Mouse (Mus musculus): Measurements from ENCODE around the gene Nsmce4a. TPM values are rescaled to one million over a fixed set of nuclear protein-coding genes. Genes with fewer than 3 reads are reported as not detected.
"Not testable (repeated sequence)": the region's sequence is repeated elsewhere in the genome, so short reads cannot be mapped to it uniquely, and the experiment has no call there.

The Nsmce4a gene
- total RNA-seq, 2 experiments from 2014 or later = 28.6 to 33.8 TPM

- intact Hi-C loops (cut with DNase I) = loop anchor here (5.0 kb wide), 1 partner anchor 45 kb away; no protein-coding TSS in a partner anchor
- no peak for DNase-seq
- TF ChIP-seq CTCF (IDR thresholded peaks at IDR 0.05) = no peak
- Histone ChIP-seq H3K4me3 (peak overlapping the region; percentile 70), H3K27ac (peak overlapping the region; percentile 88)
Observed at GRCm38 (mm10) chr7:130597546-130597945, 24.6 kb upstream of the Nsmce4a start.

- DNase-seq = peak; percentile 81
- intact Hi-C loops (cut with DNase I) = loop anchor here (5.0 kb wide), 1 partner anchor 44 kb away; no protein-coding TSS in a partner anchor
- Histone ChIP-seq H3K27ac (peak overlapping the region; percentile 88), H3K4me3 (peak overlapping the region; percentile 70)
Observed at GRCm38 (mm10) chr7:130596079-130596855, 23.3 kb upstream of the Nsmce4a start.

- intact Hi-C loops (cut with DNase I); DNase-seq: not testable (repeated sequence)
- peak overlapping the region; percentile 83 for H3K27ac ChIP-seq
- peak overlapping the region; percentile 71 for H3K4me3 ChIP-seq
Observed at GRCm38 (mm10) chr7:130593375-130594239, 20.7 kb upstream of the Nsmce4a start.

GRCm38 (mm10) chr7:130592975-130593374 lies 20.1 kb upstream of the Nsmce4a start:
- H3K27ac ChIP-seq = peak overlapping the region; percentile 83
- H3K4me3 ChIP-seq = peak overlapping the region; percentile 71; the same call in 1 of the 2 replicates
- intact Hi-C loops (cut with DNase I); DNase-seq: not testable (repeated sequence)

DNA sequence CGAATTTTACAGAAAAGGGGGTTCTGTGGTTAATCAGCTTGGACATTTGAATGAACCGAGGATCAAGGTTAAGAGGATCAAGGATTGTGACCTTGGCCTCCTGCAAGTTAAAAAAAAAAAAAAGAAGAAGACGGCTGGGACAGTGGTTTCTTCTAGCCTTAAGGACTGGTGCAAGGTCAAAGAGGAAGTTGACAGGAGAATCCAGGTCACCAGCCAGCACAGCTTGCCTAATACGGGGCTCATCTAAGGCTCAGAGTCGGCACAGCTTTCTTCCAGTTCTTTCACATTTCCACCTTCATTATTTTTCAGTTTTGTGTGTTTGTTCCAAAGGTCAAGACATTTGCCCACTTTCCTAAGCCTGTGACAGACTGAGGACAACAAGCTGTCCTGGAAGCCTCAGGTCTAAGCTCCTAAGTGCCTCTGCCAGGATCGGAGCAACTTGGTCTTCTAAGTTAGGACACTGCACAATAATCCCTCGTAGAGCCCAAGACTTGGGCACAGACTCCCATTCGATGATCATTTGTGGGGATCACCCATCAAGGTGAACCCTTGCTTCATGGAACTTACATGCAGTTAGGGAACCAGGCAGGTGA lies 18.0 kb upstream of the Nsmce4a start:
- TF ChIP-seq CTCF (IDR thresholded peaks at IDR 0.05) = no peak
- Histone ChIP-seq H3K4me3 (no peak overlapping the region), H3K27ac (peak overlapping the region; percentile 86)
- intact Hi-C loops (cut with DNase I) = no loop called here
- DNase-seq = no peak

- H3K27ac ChIP-seq = peak overlapping the region; percentile 86
- no peak overlapping the region for H3K4me3 ChIP-seq
- TF ChIP-seq CTCF (IDR thresholded peaks at IDR 0.05) = no peak
- no peak for DNase-seq
- intact Hi-C loops (cut with DNase I) = no loop called here
Observed at GRCm38 (mm10) chr7:130590081-130590828, 17.3 kb upstream of the Nsmce4a start.

- no peak for TF ChIP-seq CTCF (IDR thresholded peaks at IDR 0.05)
- H3K27ac ChIP-seq = no peak overlapping the region
- no peak overlapping the region for H3K4me3 ChIP-seq
- intact Hi-C loops (cut with DNase I) = no loop called here
- no peak for DNase-seq
Observed at GRCm38 (mm10) chr7:130586521-130587072, 13.7 kb upstream of the Nsmce4a start.

- no peak for DNase-seq
- Histone ChIP-seq H3K27ac (peak overlapping the region; percentile 58; the same call in 1 of the 2 replicates), H3K4me3 (no peak overlapping the region)
- intact Hi-C loops (cut with DNase I) = no loop called here
- TF ChIP-seq CTCF (IDR thresholded peaks at IDR 0.05) = no peak
Observed at GRCm38 (mm10) chr7:130578607-130579006, 5.7 kb upstream of the Nsmce4a start.

DNA sequence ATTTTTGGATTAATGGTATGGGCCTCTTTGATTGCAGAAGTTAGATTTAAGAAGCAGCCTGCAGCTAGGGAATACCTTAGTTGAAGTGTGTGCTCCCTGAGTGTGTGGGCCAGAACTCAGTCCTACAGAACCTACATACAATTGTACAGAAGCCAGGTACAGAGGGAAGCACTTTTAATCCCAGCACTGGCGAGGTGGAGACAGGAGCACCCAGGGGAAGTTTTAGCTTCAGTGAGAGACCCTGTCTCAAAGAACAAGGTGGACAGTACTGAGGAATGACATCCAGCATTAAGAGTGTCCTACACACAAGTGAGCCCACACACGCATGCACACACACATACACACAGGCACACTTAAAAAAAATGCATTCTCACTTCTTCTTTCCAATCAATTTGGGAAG lies 5.1 kb upstream of the Nsmce4a start:
- intact Hi-C loops (cut with DNase I) = no loop called here
- TF ChIP-seq CTCF (IDR thresholded peaks at IDR 0.05) = no peak
- peak overlapping the region; percentile 31; the same call in 1 of the 2 replicates for H3K27ac ChIP-seq
- no peak overlapping the region for H3K4me3 ChIP-seq
- no peak for DNase-seq

DNA sequence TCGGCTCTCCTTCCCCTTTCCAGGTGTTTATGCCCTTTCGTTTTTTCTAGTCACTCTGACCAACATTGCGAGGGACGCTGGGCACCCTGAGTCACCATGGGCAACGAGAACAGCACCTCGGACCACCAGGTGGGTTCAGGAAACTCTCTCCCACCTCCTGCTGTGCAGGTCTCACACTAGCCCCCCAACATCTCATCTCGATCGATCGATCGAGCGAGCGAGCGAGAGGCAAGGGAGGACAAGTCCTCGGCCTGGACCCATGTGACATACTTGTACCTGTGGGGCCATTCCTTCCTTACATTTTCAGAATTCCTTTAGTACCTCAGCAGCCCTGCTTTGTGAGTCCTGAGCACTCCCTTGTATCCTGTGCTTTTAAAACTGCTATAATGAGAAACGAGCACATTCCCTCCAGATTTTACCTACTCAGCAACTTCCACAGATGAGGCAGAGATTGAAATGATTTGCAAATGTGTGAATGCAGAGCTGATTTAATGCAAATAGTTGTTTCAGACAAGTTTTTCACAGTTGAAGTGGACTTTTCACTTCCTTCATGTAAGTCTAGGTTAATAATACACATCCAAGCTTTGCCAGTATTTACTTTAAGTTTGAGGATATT lies 4.6 kb upstream of the Nsmce4a start, which contains the start of gene Tacc2:
Gene Tacc2, plus strand, starts transcription at position 51 of the 616 bp plus-strand sequence.
- no peak for DNase-seq
- peak within 1 kb of the TSS; percentile 39 for H3K4me3 ChIP-seq
- intact Hi-C loops (cut with DNase I) = no loop called here
- peak within 1 kb of the TSS; percentile 75 for H3K27ac ChIP-seq
- no peak for TF ChIP-seq CTCF (IDR thresholded peaks at IDR 0.05)

DNA sequence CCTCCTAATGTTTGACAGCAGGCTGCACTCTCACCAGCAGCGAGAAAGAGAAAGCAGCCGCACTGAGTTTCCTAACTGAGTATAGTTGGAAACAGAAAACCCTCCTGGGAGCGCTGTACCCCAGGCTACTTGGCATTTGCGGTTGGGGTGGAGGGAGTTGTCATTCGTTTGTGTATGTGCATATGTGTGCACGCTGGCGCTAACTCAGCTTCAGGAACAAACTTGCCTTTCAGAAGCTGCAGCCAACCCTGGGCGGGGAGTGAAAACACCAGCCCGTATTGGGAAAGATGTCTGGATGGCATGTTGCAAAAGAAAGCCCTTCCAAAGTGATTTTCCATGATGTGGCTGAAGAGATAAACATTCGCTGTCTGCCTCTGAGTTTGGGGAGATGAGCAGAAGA lies 4.1 kb upstream of the Nsmce4a start:
- intact Hi-C loops (cut with DNase I) = no loop called here
- peak; percentile 66 for DNase-seq
- TF ChIP-seq CTCF (IDR thresholded peaks at IDR 0.05) = no peak
- Histone ChIP-seq H3K27ac (peak overlapping the region; percentile 75), H3K4me3 (peak overlapping the region; percentile 39)
